Mouse (Mus musculus): ENCODE measurements around the gene Pde5a. TPM values are rescaled to one million over a fixed set of nuclear protein-coding genes. Genes with fewer than 3 reads are reported as not detected.

Gene Pde5a
- total RNA-seq, 2 experiments from 2014 or later, result 12.6 to 13.3 TPM

GRCm38 (mm10) chr3:122828270-122829058, 99.7 kb downstream of the Pde5a start:
- intact Hi-C loops (cut with DNase I), result no loop called here
- DNase-seq (ENCODE audit: low spot score in 2 of 2), result peak in 1 of 2 experiments; percentile 22

DNA sequence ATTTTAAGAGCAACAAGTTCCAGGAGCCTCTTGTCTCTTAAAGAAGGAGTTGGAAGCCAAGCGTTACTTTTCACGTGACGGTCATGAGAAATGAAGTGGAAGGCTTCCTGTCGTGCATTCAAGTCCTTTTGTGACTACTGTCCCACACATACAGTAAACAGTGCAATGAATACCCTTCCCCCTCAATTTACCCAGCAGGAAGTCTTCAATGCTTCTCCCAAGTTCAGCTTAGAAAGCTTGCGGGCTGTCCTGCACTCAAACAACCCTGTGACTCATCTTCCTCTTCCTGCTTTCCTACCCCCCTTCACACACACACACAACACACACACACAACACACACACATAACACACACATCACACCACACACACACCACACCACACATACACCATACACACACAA, 105.8 kb downstream of the Pde5a start:
- no peak for DNase-seq (ENCODE audit: low spot score in 2 of 2)
- intact Hi-C loops (cut with DNase I), result no loop called here

GRCm38 (mm10) chr3:122835097-122835850, 106.5 kb downstream of the Pde5a start:
- intact Hi-C loops (cut with DNase I), result no loop called here
- no peak for DNase-seq (ENCODE audit: low spot score in 2 of 2)

DNA sequence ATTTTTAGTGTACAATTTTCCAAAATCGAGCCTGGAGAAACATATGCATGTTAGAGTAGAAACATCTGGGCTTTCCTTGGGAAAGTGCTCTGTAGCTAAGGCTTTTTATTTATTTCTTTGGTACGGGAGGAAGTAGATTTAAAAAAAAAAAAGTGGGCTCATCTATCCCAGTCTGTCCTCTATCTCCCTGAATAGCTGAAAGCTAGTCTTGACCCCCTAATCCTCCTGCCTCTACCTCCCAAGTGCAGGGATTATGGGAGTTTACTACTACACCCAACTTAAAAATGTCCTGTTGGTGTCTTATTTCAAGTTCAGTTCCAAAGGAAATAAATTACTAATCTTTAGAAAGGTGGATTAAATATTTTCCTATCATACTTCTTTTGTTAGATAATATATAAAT, 108.9 kb downstream of the Pde5a start:
- DNase-seq (ENCODE audit: low spot score in 2 of 2), result no peak
- intact Hi-C loops (cut with DNase I), result no loop called here

DNA sequence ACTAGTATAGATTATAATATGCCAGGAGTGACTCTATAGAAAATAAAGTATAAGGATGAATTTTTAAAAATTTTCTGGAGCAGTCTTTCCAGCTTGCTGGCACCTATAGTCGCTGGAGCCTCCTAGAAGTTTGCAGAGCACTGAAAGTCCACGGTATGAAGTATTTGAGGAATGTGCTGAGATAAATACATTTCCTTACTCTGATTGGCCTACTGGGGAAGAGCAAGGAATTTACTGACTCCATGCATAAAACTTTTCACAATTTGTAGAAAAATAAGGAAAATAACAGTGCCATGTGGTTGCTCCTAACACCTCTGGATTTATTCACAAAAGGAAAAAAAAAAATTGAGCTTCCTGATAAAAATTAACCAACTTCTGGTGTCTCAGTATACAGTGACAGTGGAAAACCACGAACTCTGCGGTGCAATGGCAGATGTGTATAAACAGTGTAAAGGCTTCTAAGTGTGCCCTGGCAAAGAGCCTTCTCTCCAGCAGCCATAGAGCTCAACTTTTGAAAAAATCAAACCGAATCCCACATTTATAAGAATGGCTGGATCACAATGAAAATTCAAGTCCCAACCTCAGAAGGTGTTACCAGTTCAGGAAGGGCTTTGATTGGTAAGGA, 119.8 kb downstream of the Pde5a start:
- intact Hi-C loops (cut with DNase I), result no loop called here
- DNase-seq (ENCODE audit: low spot score in 2 of 2), result no peak

DNA sequence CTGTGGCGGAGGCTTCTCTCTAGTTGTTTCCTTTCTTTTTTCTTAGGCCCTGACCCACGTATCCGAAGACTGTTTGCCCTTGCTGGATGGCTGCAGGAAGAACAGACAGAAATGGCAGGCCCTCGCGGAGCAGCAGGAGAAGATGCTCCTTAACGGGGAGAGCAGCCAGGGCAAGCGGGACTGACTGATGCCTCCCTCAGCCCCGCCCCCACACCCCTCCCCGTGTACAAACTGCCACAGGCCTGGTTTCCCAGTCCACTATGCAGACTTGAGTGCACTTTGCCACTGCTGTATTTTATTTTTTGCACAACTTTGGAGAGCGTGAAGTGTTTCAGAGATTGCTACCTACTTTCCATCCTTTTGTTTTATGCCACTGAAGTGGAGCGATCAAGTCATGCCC, 126.4 kb downstream of the Pde5a start:
- intact Hi-C loops (cut with DNase I), result loop anchor here (5.0 kb wide), 1 partner anchor 307 kb away; no protein-coding TSS in a partner anchor
- no peak for DNase-seq (ENCODE audit: low spot score in 2 of 2)

DNA sequence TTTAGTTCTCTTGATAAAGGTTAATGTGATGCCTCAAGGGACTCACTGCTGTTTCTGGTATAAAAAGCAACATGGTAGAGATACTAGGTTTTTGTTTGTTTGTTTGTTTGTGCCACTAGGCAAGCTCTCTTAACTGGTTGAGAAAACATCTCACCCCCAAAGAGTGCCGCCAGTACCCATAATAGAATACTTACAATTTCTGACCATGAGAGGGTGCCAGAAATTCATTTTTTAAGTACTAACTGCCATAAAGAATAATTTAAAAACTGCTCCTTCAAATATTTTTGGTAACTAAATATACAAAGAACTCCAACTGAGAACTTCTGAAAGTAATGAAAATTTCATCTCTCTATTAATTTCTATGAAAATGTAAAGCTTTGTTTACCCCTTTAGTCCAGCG, 131.1 kb downstream of the Pde5a start:
- no peak for DNase-seq (ENCODE audit: low spot score in 2 of 2)
- intact Hi-C loops (cut with DNase I), result loop anchor here (5.0 kb wide), 1 partner anchor 302 kb away; no protein-coding TSS in a partner anchor

DNA sequence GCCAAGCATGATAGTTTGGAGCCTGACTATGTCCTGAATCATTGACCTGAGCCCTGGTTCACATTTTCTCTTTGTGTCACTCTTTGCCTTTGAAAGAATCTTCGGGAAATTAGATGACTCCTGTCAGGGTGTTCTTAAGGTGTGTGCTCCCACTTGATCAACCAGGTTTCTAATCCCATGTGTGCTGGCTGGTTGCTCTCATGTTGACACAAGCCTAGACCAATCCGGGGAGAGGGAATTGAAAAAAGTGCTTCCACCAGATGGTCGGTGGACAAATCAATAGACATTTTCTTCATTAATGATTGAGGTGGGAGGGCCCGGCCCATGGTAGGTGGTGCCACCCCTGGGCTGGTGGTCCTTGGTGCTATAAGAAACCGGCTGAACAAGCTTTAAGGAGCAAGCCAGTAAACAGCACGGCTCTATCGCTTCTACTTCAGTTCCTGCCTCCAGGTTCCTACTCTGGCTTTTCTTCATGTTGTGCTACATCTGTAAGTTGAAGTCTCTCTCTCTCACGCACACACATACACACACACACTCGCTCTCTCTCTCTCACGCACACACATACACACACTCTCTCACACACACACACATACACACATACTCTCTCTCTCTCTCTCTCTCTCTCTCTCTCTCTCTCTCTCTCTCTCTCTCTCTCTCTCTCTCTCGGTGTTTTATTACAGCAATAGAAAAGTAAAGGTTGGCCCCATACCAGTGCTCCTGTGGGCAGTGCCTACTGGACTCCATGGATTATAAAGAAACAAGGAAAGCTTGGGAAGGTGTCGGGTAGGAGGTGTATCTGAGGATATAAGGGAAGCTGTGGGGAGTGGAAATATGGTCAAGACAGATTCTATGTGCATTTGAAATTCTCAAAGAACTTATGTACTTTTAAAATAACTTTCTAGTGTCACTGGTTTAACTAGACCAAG, 132.1 kb downstream of the Pde5a start:
- intact Hi-C loops (cut with DNase I), result no loop called here
- DNase-seq (ENCODE audit: low spot score in 2 of 2), result peak in 1 of 2 experiments; percentile 6

- intact Hi-C loops (cut with DNase I), result no loop called here
Measured at GRCm38 (mm10) chr3:122865092-122865491, 136.3 kb downstream of the Pde5a start.

DNA sequence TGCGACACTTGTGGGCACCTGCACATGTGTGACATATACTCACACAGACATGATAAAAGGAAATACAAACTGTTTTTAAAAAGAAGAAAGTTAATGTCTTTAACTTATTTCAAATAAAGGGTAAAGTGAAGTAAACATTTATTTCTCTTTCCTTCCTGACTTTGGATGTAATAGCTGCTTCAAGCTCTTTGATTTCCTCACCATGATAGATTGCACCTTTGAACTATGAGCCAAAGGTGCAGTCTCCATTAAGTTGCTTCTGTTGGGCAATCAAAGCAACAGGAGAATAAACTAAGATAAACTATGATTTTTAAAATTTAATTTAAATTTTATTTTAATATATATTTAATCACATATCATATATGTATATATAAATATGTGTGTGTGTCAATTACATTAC, 139.5 kb downstream of the Pde5a start:
- intact Hi-C loops (cut with DNase I), result no loop called here
- DNase-seq (ENCODE audit: low spot score in 2 of 2), result no peak

More at GRCm38 (mm10) chr3:122865092-122865491, 136.3 kb downstream of the Pde5a start:
- DNase-seq (ENCODE audit: low spot score in 2 of 2), result no peak

GRCm38 (mm10) chr3:122871596-122871995, 142.8 kb downstream of the Pde5a start:
- intact Hi-C loops (cut with DNase I), result no loop called here
- DNase-seq (ENCODE audit: low spot score in 2 of 2), result no peak

- intact Hi-C loops (cut with DNase I), result no loop called here
- no peak for DNase-seq (ENCODE audit: low spot score in 2 of 2)
Measured at GRCm38 (mm10) chr3:122876870-122877269, 148.1 kb downstream of the Pde5a start.

- intact Hi-C loops (cut with DNase I), result no loop called here
- no peak for DNase-seq (ENCODE audit: low spot score in 2 of 2)
Measured at GRCm38 (mm10) chr3:122877543-122877942, 148.8 kb downstream of the Pde5a start.

DNA sequence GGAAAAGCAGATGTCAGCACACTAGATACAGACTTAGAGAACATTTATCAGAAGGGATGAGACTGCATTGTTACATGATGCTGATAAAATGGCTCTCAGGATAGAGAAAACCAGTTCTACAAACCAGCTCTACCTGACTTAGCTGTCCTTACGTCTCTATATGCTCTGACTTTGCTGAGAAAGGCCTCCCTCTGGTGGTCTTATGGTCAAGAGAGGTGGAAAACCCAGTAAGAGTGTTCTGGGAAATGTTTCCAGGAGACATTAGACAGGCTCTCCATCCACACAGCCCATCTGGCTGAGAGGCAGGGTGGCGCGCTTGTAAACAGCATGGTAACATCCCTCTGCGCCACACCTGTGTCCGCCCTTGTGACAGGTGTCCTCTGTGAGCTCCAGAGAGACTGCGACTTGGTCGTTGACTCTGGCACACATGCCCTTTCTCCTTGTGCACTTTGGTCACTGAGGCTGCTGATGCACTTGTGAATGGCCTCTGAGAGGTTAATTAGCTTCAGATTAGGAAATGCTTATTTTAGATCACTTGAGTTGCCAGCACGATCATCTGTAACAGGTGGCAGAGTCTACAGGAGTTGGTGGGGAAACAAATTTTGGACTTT, 150.1 kb downstream of the Pde5a start:
- intact Hi-C loops (cut with DNase I), result no loop called here
- DNase-seq (ENCODE audit: low spot score in 2 of 2), result no peak

DNA sequence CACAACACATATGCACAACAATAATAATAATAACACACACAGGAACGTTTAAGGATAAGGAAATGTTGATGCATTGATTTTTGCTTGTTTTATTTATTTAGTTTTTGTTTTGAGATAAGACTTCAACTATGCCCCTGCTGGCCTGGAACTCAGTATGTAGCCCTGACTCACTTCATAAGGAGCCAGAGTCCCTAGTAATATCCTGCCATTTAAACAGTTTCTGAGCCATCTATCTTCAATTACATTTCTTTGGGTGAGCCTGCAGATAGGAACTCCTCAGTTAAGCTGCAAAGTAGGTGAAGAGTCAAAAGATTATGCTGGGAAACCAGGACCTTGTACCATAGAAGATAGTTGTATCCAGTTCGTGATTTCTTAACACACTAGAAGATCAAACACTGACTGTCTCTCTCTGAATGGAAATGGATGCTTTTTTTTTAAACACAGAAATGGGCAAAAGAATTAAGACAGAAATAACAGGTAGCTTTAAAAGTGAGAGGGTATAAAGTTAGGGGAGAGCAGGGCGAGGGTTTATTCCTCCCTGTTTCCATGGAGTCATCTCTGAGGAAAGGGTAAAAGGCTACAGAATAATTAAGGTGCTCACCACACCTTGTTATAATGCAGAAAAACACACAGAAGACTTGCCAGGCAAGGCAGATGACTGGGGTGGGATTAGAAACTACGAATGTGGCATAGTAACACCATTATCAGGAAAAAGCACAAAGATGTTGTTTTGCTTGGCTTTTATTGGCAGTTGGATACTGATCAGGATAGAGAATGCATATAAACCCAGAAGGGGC, 159.0 kb downstream of the Pde5a start:
- DNase-seq (ENCODE audit: low spot score in 2 of 2), result no peak
- intact Hi-C loops (cut with DNase I), result no loop called here

GRCm38 (mm10) chr3:122888371-122888819, 159.6 kb downstream of the Pde5a start:
- DNase-seq (ENCODE audit: low spot score in 2 of 2), result no peak
- intact Hi-C loops (cut with DNase I), result no loop called here

GRCm38 (mm10) chr3:122894772-122895171, 166.0 kb downstream of the Pde5a start, which contains the start of gene Fabp2:
Fabp2 (plus strand) TSS chr3:122895072.
- intact Hi-C loops (cut with DNase I), result no loop called here
- DNase-seq (ENCODE audit: low spot score in 2 of 2), result no peak

GRCm38 (mm10) chr3:122895189-122895731, 166.5 kb downstream of the Pde5a start:
- intact Hi-C loops (cut with DNase I), result no loop called here
- no peak for DNase-seq (ENCODE audit: low spot score in 2 of 2)

All from left cerebral cortex, postnatal 25 days (tissue).